Mouse (Mus musculus): ENCODE measurements around the gene Itih5. TPM values are rescaled to one million over a fixed set of nuclear protein-coding genes. Genes with fewer than 3 reads are reported as not detected.
A peak's percentile ranks its signal among the peaks of the same experiment; 100 is the strongest.

Itih5 gene
- polyA plus RNA-seq, 1 experiment from 2014 or later = 3.7 TPM

- Histone ChIP-seq H3K4me1 (peaks cover 8% of the 10 kb centered on the region; the same call in 1 of the 2 replicates), H3K36me3 (replicated peaks) (no peaks in the 10 kb centered on the region), H3K27ac (replicated peaks) (no peak overlapping the region), H3K27me3 (replicated peaks; ENCODE audit: low read depth, poor library complexity, severe bottlenecking) (no peaks in the 10 kb centered on the region), H3K4me3 (no peak overlapping the region), H3K9me3 (no peaks in the 10 kb centered on the region)
- WGBS = 72% methylated on average over 4 of the region's 4 CpGs
- no peak for DNase-seq (ENCODE audit: low spot score)
Observed at GRCm38 (mm10) chr2:10250926-10251325, 97.6 kb downstream of the Itih5 start.

GRCm38 (mm10) chr2:10251466-10251865, 98.1 kb downstream of the Itih5 start:
- no peaks in the 10 kb centered on the region for H3K27me3 ChIP-seq (replicated peaks; ENCODE audit: low read depth, poor library complexity, severe bottlenecking)
- no peak overlapping the region for H3K4me3 ChIP-seq
- DNase-seq (ENCODE audit: low spot score) = no peak
- H3K4me1 ChIP-seq = peaks cover 8% of the 10 kb centered on the region; the same call in 1 of the 2 replicates
- H3K27ac ChIP-seq (replicated peaks) = no peak overlapping the region
- H3K36me3 ChIP-seq (replicated peaks) = no peaks in the 10 kb centered on the region
- no peaks in the 10 kb centered on the region for H3K9me3 ChIP-seq
- WGBS = 87% methylated on average over 9 of the region's 9 CpGs

GRCm38 (mm10) chr2:10252016-10252415, 98.6 kb downstream of the Itih5 start:
- H3K4me1 ChIP-seq = peaks cover 8% of the 10 kb centered on the region; the same call in 1 of the 2 replicates
- no peaks in the 10 kb centered on the region for H3K9me3 ChIP-seq
- DNase-seq (ENCODE audit: low spot score) = no peak
- no peaks in the 10 kb centered on the region for H3K36me3 ChIP-seq (replicated peaks)
- H3K27me3 ChIP-seq (replicated peaks; ENCODE audit: low read depth, poor library complexity, severe bottlenecking) = no peaks in the 10 kb centered on the region
- 89% methylated on average over 2 of the region's 2 CpGs for WGBS
- H3K4me3 ChIP-seq = no peak overlapping the region
- no peak overlapping the region for H3K27ac ChIP-seq (replicated peaks)

GRCm38 (mm10) chr2:10253351-10253750, 100.0 kb downstream of the Itih5 start:
- H3K27me3 ChIP-seq (replicated peaks; ENCODE audit: low read depth, poor library complexity, severe bottlenecking) = no peaks in the 10 kb centered on the region
- H3K36me3 ChIP-seq (replicated peaks) = no peaks in the 10 kb centered on the region
- WGBS = 70% methylated on average over 3 of the region's 3 CpGs
- no peak overlapping the region for H3K4me3 ChIP-seq
- no peaks in the 10 kb centered on the region for H3K9me3 ChIP-seq
- H3K4me1 ChIP-seq = peaks cover 8% of the 10 kb centered on the region; the same call in 1 of the 2 replicates
- DNase-seq (ENCODE audit: low spot score) = no peak
- no peak overlapping the region for H3K27ac ChIP-seq (replicated peaks)

GRCm38 (mm10) chr2:10256949-10257348, 103.6 kb downstream of the Itih5 start:
- Histone ChIP-seq H3K4me1 (peaks cover 5% of the 10 kb centered on the region), H3K9me3 (no peaks in the 10 kb centered on the region), H3K4me3 (no peak overlapping the region), H3K27me3 (replicated peaks; ENCODE audit: low read depth, poor library complexity, severe bottlenecking) (no peaks in the 10 kb centered on the region), H3K27ac (replicated peaks) (no peak overlapping the region), H3K36me3 (replicated peaks) (no peaks in the 10 kb centered on the region)
- 71% methylated on average over 5 of the region's 5 CpGs for WGBS
- no peak for DNase-seq (ENCODE audit: low spot score)

- no peaks in the 10 kb centered on the region for H3K9me3 ChIP-seq
- WGBS = 53% methylated on average over 5 of the region's 5 CpGs
- H3K4me1 ChIP-seq = peaks cover 15% of the 10 kb centered on the region
- no peak overlapping the region for H3K4me3 ChIP-seq
- H3K36me3 ChIP-seq (replicated peaks) = no peaks in the 10 kb centered on the region
- no peak for DNase-seq (ENCODE audit: low spot score)
- no peaks in the 10 kb centered on the region for H3K27me3 ChIP-seq (replicated peaks; ENCODE audit: low read depth, poor library complexity, severe bottlenecking)
- no peak overlapping the region for H3K27ac ChIP-seq (replicated peaks)
Observed at GRCm38 (mm10) chr2:10258312-10258711, 104.9 kb downstream of the Itih5 start.

GRCm38 (mm10) chr2:10260109-10260508, 106.7 kb downstream of the Itih5 start:
- no peaks in the 10 kb centered on the region for H3K27me3 ChIP-seq (replicated peaks; ENCODE audit: low read depth, poor library complexity, severe bottlenecking)
- H3K4me3 ChIP-seq = no peak overlapping the region
- H3K36me3 ChIP-seq (replicated peaks) = no peaks in the 10 kb centered on the region
- WGBS = 50% methylated on average over 5 of the region's 5 CpGs
- no peak for DNase-seq (ENCODE audit: low spot score)
- no peak overlapping the region for H3K27ac ChIP-seq (replicated peaks)
- H3K4me1 ChIP-seq = peaks cover 30% of the 10 kb centered on the region
- H3K9me3 ChIP-seq = no peaks in the 10 kb centered on the region

GRCm38 (mm10) chr2:10261337-10261736, 108.0 kb downstream of the Itih5 start:
- Histone ChIP-seq H3K4me3 (no peak overlapping the region), H3K9me3 (no peaks in the 10 kb centered on the region), H3K27ac (replicated peaks) (no peak overlapping the region), H3K27me3 (replicated peaks; ENCODE audit: low read depth, poor library complexity, severe bottlenecking) (no peaks in the 10 kb centered on the region), H3K36me3 (replicated peaks) (no peaks in the 10 kb centered on the region), H3K4me1 (peaks cover 30% of the 10 kb centered on the region)
- DNase-seq (ENCODE audit: low spot score) = no peak
- 76% methylated on average over 5 of the region's 5 CpGs for WGBS

GRCm38 (mm10) chr2:10262722-10263121, 109.4 kb downstream of the Itih5 start:
- no peaks in the 10 kb centered on the region for H3K9me3 ChIP-seq
- WGBS = 25% methylated on average over 5 of the region's 5 CpGs
- no peaks in the 10 kb centered on the region for H3K36me3 ChIP-seq (replicated peaks)
- H3K27me3 ChIP-seq (replicated peaks; ENCODE audit: low read depth, poor library complexity, severe bottlenecking) = no peaks in the 10 kb centered on the region
- no peak overlapping the region for H3K4me3 ChIP-seq
- H3K4me1 ChIP-seq = peaks cover 30% of the 10 kb centered on the region
- H3K27ac ChIP-seq (replicated peaks) = no peak overlapping the region
- DNase-seq (ENCODE audit: low spot score) = no peak

GRCm38 (mm10) chr2:10263909-10264489, 110.6 kb downstream of the Itih5 start:
- H3K9me3 ChIP-seq = no peaks in the 10 kb centered on the region
- WGBS = 28% methylated on average over 7 of the region's 7 CpGs
- H3K36me3 ChIP-seq (replicated peaks) = no peaks in the 10 kb centered on the region
- peak overlapping the region; percentile 5; the same call in 1 of the 2 replicates for H3K27ac ChIP-seq (replicated peaks)
- no peak overlapping the region for H3K4me3 ChIP-seq
- H3K4me1 ChIP-seq = peaks cover 30% of the 10 kb centered on the region
- peak; percentile 40 for DNase-seq (ENCODE audit: low spot score)
- no peaks in the 10 kb centered on the region for H3K27me3 ChIP-seq (replicated peaks; ENCODE audit: low read depth, poor library complexity, severe bottlenecking)

- 84% methylated on average over 5 of the region's 5 CpGs for WGBS
- Histone ChIP-seq H3K27me3 (replicated peaks; ENCODE audit: low read depth, poor library complexity, severe bottlenecking) (no peaks in the 10 kb centered on the region), H3K4me3 (no peak overlapping the region), H3K9me3 (no peaks in the 10 kb centered on the region), H3K36me3 (replicated peaks) (no peaks in the 10 kb centered on the region), H3K4me1 (peaks cover 28% of the 10 kb centered on the region), H3K27ac (replicated peaks) (no peak overlapping the region)
- no peak for DNase-seq (ENCODE audit: low spot score)
Observed at GRCm38 (mm10) chr2:10265881-10266280, 112.5 kb downstream of the Itih5 start.

GRCm38 (mm10) chr2:10272604-10273115, 119.3 kb downstream of the Itih5 start:
- 78% methylated on average over 9 of the region's 9 CpGs for WGBS
- H3K4me1 ChIP-seq = peaks cover 15% of the 10 kb centered on the region
- H3K9me3 ChIP-seq = no peaks in the 10 kb centered on the region
- no peak for DNase-seq (ENCODE audit: low spot score)
- no peak overlapping the region for H3K27ac ChIP-seq (replicated peaks)
- no peaks in the 10 kb centered on the region for H3K27me3 ChIP-seq (replicated peaks; ENCODE audit: low read depth, poor library complexity, severe bottlenecking)
- no peak overlapping the region for H3K4me3 ChIP-seq
- no peaks in the 10 kb centered on the region for H3K36me3 ChIP-seq (replicated peaks)

- Histone ChIP-seq H3K27ac (replicated peaks) (no peak overlapping the region), H3K4me3 (no peak overlapping the region), H3K27me3 (replicated peaks; ENCODE audit: low read depth, poor library complexity, severe bottlenecking) (no peaks in the 10 kb centered on the region), H3K36me3 (replicated peaks) (no peaks in the 10 kb centered on the region), H3K9me3 (no peaks in the 10 kb centered on the region), H3K4me1 (peaks cover 15% of the 10 kb centered on the region)
- 88% methylated on average over 3 of the region's 3 CpGs for WGBS
- no peak for DNase-seq (ENCODE audit: low spot score)
Observed at GRCm38 (mm10) chr2:10273541-10274050, 120.2 kb downstream of the Itih5 start.

All from embryonic facial prominence, embryonic 10.5 days (tissue).